Mouse (Mus musculus) intestine, embryonic 14.5 days (tissue): ENCODE results near the gene Crygc. TPM values are rescaled to one million over a fixed set of nuclear protein-coding genes. Genes with fewer than 3 reads are reported as not detected.

Experiments used
- ATAC-seq: fragments of 200-750 bp; cut with Nextera tagmentation; replicated peaks from 2 replicates; pipeline ENCODE4 v1.8.0; 2017; ENCODE audit warnings: low read depth, moderate number of reproducible peaks, moderate TSS enrichment, moderate library complexity; ENCODE audit not compliant: low FRiP score, low TSS enrichment
- DNase-seq: peaks from one replicate; pipeline ENCODE4 v3.0.0-alpha.2; 2018; ENCODE audit warnings: low spot score
- H3K27ac ChIP-seq: fragments of 300-500 bp; sonication (generic); 2 replicates; pipeline ENCODE4 v1.5.1; 2014; ENCODE audit warnings: low read depth, mild to moderate bottlenecking, control low read depth
- H3K27me3 ChIP-seq: fragments of 300-500 bp; sonication (generic); replicated peaks from 2 replicates; pipeline ENCODE4 v1.6.1; 2014; ENCODE audit warnings: low read length, control low read depth; ENCODE audit not compliant: control insufficient read depth, insufficient read depth
- H3K36me3 ChIP-seq: fragments of 300-500 bp; sonication (generic); 2 replicates; pipeline ENCODE4 v1.6.1; 2014; ENCODE audit warnings: low read length, control low read depth; ENCODE audit not compliant: control insufficient read depth, insufficient read depth
- H3K4me1 ChIP-seq: fragments of 300-500 bp; sonication (generic); replicated peaks from 2 replicates; pipeline ENCODE4 v1.6.1; 2014; ENCODE audit warnings: low read length, control low read depth, mixed read lengths; ENCODE audit not compliant: control insufficient read depth, insufficient read depth
- H3K4me2 ChIP-seq: fragments of 300-500 bp; sonication (generic); 2 replicates; pipeline ENCODE4 v1.6.1; 2014; ENCODE audit warnings: low read length
- H3K4me3 ChIP-seq: fragments of 300-500 bp; sonication (generic); 2 replicates; pipeline ENCODE4 v1.5.1; 2014; ENCODE audit warnings: low read depth, low read length, control low read depth, mixed read lengths
- H3K9ac ChIP-seq: fragments of 300-500 bp; sonication (generic); 2 replicates; pipeline ENCODE4 v1.6.1; 2014; ENCODE audit warnings: mild to moderate bottlenecking, low read length
- H3K9me3 ChIP-seq: fragments of 300-500 bp; sonication (generic); 2 replicates; pipeline ENCODE4 v1.6.1; 2016; ENCODE audit warnings: low read length, control low read depth; ENCODE audit not compliant: control insufficient read depth
- WGBS: fragments of 180-500 bp; shearing (Covaris S2); extraction: QIAGEN DNeasy Blood & Tissue Kit; methylation state at CpG from one replicate; pipeline ENCODE4 v1.1.7; 2014; 5-methylcytosine and 5-hydroxymethylcytosine counted together
- polyA plus RNA-seq: library from polyadenylated mRNA; unstranded; fragments of >200 nt; fragmentation: Nextera tagmentation; extraction: Ambion mirVana; gene quantifications from 2 replicates; pipeline ENCODE4 v1.2.1, GENCODE M21; 2014

Gene Crygc
- polyA plus RNA-seq, 1 experiment from 2014 or later: not detected

DNA sequence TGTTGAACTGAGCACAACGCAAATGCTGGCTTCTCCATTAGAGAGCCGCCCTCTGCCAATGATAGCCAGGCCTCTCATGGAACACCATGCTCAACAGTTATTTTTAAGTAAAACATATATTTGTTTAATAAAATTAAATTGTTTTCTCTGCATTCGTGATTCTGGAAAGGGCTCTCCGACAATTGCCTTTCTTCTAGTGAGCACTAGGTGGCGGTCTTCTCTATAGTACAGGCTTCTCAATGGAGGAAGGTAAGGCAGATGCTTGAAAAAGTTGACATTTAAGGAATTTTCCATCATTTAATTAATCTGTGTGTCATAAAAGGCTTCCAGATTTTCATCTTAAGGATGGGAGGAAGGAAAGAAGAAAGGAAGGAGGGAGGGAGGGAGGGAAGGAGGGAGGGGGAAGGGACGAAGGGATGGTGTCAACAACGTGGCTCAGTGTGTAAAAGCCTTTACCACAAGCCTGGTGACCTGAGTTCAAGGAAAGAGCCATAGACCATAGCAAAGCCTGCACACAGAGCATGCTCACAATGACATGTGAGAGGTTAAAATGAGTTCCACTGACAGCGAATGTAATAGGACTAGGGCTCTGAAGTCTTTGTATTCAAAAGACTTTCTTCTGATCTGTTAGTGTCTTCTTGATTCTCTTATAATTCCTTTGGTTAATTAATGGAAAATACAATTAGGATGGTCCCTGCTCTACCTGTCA lies 26.9 kb downstream of the Crygc start:
- Histone ChIP-seq H3K4me2 (no peak overlapping the region), H3K9ac (no peak overlapping the region), H3K9me3 (no peaks in the 10 kb centered on the region), H3K4me3 (no peak overlapping the region), H3K36me3 (no peaks in the 10 kb centered on the region), H3K4me1 (no peaks in the 10 kb centered on the region), H3K27ac (no peak overlapping the region), H3K27me3 (no peaks in the 10 kb centered on the region)
- 35% methylated on average over 8 of the region's 8 CpGs for WGBS
- ATAC-seq (no peak), DNase-seq (no peak)

DNA sequence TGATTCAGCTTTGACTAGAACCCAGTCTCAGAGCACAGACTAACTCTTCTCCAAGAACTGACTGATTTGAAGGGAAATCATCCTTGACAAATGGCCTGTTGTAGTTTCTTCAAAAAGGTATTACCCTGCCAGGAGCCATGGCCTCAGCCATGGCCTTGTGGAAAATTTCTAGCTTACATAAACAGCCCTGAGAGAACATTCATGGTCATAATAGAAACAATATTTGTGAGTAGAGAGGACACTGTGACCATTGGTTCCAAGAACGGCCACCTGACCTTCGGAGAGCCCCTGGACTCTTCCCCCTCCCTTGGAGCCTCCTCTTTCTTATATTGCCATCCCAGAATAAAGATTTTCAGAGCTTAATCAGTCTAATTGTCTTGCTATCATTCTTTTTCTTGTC lies 30.1 kb downstream of the Crygc start:
- Histone ChIP-seq H3K4me2 (no peak overlapping the region), H3K4me1 (no peaks in the 10 kb centered on the region), H3K36me3 (no peaks in the 10 kb centered on the region), H3K9me3 (no peaks in the 10 kb centered on the region), H3K27me3 (no peaks in the 10 kb centered on the region), H3K4me3 (no peak overlapping the region), H3K27ac (no peak overlapping the region), H3K9ac (no peak overlapping the region)
- ATAC-seq (no peak), DNase-seq (no peak)
- WGBS: 92% methylated on average over 2 of the region's 2 CpGs

DNA sequence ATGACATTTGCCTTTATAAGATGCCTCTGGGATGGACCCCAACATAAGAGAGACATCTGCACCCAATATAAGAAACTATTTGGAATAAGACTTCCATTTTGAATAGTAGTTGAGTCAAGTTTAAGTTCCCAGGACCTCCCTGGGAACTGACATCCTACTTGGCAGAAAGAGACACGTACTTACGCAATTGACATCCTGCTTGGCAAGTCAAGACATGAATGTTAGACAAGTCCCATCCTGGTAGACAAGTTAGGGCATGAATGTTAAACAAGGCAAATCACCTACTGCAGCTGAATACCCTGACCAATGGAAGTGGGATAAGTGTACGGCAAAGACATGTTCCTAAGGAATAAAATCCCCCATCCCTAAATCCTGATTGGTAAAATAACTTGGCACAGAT lies 31.7 kb downstream of the Crygc start:
- DNase-seq (no peak), ATAC-seq (no peak)
- H3K36me3 ChIP-seq: no peaks in the 10 kb centered on the region
- H3K9me3 ChIP-seq: no peaks in the 10 kb centered on the region
- no peak overlapping the region for H3K4me2 ChIP-seq
- no peak overlapping the region for H3K4me3 ChIP-seq
- WGBS: 96% methylated on average over 3 of the region's 3 CpGs
- H3K9ac ChIP-seq: no peak overlapping the region
- no peaks in the 10 kb centered on the region for H3K4me1 ChIP-seq
- H3K27me3 ChIP-seq: no peaks in the 10 kb centered on the region
- H3K27ac ChIP-seq: no peak overlapping the region

DNA sequence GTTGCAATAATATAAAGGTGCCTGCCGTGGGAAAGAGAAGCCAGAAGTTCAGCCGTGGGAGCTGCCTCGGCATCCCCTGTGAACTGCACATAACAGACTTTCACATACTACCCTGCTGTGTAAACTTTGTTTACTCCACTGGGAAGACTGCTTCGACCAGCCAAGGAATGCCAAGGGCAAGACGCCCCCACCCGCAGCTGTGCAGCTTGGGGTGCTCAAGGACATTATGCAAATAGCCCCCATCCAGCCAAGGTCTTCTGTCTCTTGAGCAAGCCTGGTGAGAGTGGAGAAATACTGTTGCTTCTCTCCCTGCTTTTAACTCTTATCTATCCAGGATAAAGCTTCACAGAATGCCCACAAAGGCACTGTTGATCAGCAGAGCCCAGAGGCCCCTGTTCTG lies 32.7 kb downstream of the Crygc start:
- no peak for DNase-seq
- no peaks in the 10 kb centered on the region for H3K27me3 ChIP-seq
- H3K36me3 ChIP-seq: no peaks in the 10 kb centered on the region
- H3K4me2 ChIP-seq: no peak overlapping the region
- H3K4me1 ChIP-seq: no peaks in the 10 kb centered on the region
- no peak for ATAC-seq
- H3K27ac ChIP-seq: no peak overlapping the region
- no peak overlapping the region for H3K4me3 ChIP-seq
- 53% methylated on average over 6 of the region's 6 CpGs for WGBS
- H3K9me3 ChIP-seq: no peaks in the 10 kb centered on the region
- H3K9ac ChIP-seq: no peak overlapping the region

DNA sequence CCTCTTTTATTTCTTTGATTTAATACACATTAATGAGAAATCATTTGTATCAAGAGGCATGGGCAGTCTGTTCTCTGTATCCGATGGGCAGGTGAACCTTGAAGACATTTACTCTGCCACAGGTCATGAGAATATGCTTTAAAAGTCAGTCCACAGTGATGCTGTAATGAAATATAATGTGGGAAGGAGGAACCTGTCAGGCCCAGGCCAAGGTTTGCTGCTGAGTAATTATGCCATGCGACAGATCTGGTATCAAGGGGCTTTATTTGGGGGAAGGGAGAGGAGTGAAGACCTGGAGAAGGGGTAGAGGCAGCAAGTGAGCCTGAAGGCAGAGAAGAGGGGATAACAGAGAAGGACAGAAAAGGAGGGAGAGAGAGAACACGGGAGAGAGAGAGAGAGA lies 33.8 kb downstream of the Crygc start:
- H3K4me2 ChIP-seq: no peak overlapping the region
- ATAC-seq (no peak), DNase-seq (no peak)
- H3K27me3 ChIP-seq: no peaks in the 10 kb centered on the region
- no peaks in the 10 kb centered on the region for H3K36me3 ChIP-seq
- no peaks in the 10 kb centered on the region for H3K4me1 ChIP-seq
- no peak overlapping the region for H3K27ac ChIP-seq
- whole genome bisulfite sequencing: 70% methylated on average over 3 of the region's 3 CpGs
- H3K4me3 ChIP-seq: no peak overlapping the region
- H3K9me3 ChIP-seq: no peaks in the 10 kb centered on the region
- no peak overlapping the region for H3K9ac ChIP-seq

DNA sequence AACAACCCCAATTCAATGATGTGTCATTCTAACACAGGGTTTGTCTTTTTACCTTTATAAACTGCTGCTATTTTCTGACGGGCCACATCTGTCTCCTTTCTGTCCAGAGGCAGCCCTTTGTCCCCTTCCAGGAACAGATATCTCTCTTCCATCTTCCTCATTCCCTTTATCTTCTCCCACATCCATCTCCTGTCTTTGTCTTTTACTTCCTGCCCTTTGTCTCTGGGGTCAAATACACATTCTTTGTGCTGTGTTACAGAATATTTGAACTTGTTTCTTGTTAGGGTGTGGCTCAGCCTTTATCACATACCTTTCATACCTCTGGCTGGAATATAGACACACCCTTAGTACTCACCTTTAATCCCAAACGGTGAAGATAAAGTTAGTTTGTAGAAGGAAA lies 35.9 kb downstream of the Crygc start:
- Histone ChIP-seq H3K4me1 (no peaks in the 10 kb centered on the region), H3K4me3 (no peak overlapping the region), H3K9me3 (no peaks in the 10 kb centered on the region), H3K9ac (no peak overlapping the region), H3K4me2 (no peak overlapping the region), H3K27me3 (no peaks in the 10 kb centered on the region), H3K27ac (no peak overlapping the region), H3K36me3 (no peaks in the 10 kb centered on the region)
- WGBS: 68% methylated on average over 2 of the region's 2 CpGs
- DNase-seq: no peak
- ATAC-seq: no peak

DNA sequence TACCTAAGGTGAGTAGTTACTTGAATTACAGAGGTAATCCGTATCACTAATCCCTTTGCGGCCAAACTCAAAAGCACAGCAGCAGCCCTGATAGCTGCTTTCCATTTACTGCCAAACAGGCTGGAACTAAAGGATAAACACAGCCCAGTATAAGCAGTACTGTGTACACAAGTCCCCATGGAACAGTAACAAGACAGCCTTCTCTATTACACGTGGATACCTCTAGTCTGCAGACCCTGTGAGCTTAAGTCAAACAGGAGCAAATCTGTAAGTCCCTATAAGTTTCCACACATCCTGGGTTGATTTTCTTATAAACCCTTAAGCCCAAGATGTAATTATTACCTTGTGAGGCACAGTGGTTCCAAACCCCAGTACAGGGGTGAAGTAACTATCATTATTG lies 38.0 kb downstream of the Crygc start:
- Histone ChIP-seq H3K4me3 (no peak overlapping the region), H3K36me3 (no peaks in the 10 kb centered on the region), H3K27ac (no peak overlapping the region), H3K9me3 (no peaks in the 10 kb centered on the region), H3K4me2 (no peak overlapping the region), H3K4me1 (no peaks in the 10 kb centered on the region), H3K27me3 (no peaks in the 10 kb centered on the region), H3K9ac (no peak overlapping the region)
- no peak for ATAC-seq
- no peak for DNase-seq
- WGBS: 12% methylated on average over 3 of the region's 3 CpGs

DNA sequence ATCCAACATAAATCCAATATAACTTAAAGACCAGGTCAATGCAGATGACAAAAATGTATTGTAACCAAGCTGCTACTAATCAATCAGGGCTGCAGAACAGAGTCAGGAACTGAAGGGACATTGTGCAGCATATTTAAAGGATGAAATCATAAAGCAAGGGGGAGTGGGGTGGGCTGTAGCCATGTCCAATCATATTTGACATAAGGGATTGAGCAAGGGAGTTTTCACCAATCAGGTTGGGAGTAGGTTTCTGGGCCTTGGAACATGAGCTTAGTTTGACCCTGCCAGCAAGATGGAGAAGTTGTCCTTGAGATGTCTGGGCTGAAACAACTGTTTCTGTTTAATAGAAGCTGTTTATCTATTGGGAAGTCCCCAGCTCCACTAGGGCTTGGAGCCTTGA lies 40.8 kb downstream of the Crygc start, which contains the start of gene Akr1cl:
Akr1cl (minus strand) TSS at position 119 of the 400 bp plus-strand sequence.
- no peak within 1 kb of the TSS for H3K9ac ChIP-seq
- H3K4me1 ChIP-seq: no peaks in the 10 kb centered on the region
- no peak within 1 kb of the TSS for H3K27ac ChIP-seq
- H3K27me3 ChIP-seq: no peaks in the 10 kb centered on the region
- no peaks in the 10 kb centered on the region for H3K36me3 ChIP-seq
- no peak within 1 kb of the TSS for H3K4me2 ChIP-seq
- DNase-seq (no peak), ATAC-seq (no peak)
- no peaks in the 10 kb centered on the region for H3K9me3 ChIP-seq
- H3K4me3 ChIP-seq: no peak within 1 kb of the TSS

DNA sequence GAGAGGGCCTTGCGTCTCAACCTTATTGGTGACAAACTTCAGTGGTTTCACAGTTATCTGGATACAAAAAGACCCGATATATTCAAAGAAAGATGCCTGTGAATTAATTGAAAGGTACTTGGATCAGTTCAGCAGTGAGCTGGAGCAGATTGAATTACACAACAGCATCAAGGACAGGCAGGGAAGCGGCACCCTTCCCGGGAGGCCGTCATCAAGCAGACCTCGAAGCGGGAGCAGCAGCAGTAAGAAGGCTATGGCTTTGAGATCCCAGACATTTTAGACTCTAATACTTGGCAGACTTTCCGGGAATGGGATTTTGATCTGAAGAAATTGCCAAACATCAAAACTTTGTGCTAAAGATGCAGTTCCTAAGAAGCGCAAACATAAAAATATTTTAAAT lies 45.3 kb downstream of the Crygc start:
- H3K27me3 ChIP-seq: no peaks in the 10 kb centered on the region
- DNase-seq: no peak
- no peaks in the 10 kb centered on the region for H3K4me1 ChIP-seq
- 75% methylated on average over 9 of the region's 9 CpGs for WGBS
- no peak for ATAC-seq
- H3K36me3 ChIP-seq: no peaks in the 10 kb centered on the region
- no peaks in the 10 kb centered on the region for H3K9me3 ChIP-seq
- H3K4me3 ChIP-seq: no peak overlapping the region
- no peak overlapping the region for H3K4me2 ChIP-seq
- no peak overlapping the region for H3K9ac ChIP-seq
- H3K27ac ChIP-seq: no peak overlapping the region
